Mouse (Mus musculus): ENCODE results near the gene Gm5294.

Gm5294 gene

GRCm38 (mm10) chr5:138848102-138848501, 28.2 kb downstream of the Gm5294 start:
- in situ Hi-C loops (cut with MboI, MseI), result loop anchor here (5.0 kb wide), 2 partner anchors 159 to 329 kb away; no protein-coding TSS in a partner anchor

DNA sequence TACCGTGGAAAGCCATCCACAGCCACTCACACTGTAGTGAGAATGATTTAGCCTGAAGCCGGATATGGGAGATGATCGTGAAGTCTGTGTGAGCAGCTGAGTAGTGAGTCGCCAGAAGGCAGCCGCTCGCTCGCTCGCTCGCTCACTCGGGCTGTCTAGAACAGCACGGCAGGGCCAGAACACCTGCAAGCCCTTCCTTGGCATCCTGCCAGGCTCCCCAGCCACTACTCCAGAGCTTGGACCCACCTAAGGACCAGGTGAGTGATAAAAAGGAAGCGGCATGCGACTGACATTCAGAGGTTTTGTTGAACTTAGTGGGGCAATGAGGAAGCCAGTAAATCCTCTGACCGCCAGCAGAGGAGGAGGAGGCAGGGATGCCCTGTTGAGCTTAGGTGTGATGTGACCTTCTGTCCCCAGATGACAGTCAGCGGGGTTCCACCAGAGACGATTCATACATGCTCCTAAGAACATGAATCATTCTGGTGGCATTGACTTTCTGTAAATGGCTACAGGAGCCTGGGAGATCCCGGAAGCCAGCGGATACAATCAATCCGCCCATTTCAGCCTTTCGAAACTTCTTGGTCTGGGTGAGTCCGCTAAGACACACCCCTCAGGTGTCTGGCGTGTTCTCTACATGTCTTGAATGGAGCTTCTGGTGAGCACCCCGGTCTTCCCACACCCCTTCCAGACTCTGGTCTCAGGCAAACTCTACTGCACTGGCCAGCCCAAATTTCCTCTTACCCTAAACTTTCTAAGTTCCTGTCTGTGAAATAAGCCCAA, 30.0 kb downstream of the Gm5294 start:
- in situ Hi-C loops (cut with MboI, MseI), result loop anchor here (5.0 kb wide), 2 partner anchors 157 to 327 kb away; no protein-coding TSS in a partner anchor

- in situ Hi-C loops (cut with MboI, MseI), result no loop called here
Measured at GRCm38 (mm10) chr5:138850462-138850844, 30.6 kb downstream of the Gm5294 start.

DNA sequence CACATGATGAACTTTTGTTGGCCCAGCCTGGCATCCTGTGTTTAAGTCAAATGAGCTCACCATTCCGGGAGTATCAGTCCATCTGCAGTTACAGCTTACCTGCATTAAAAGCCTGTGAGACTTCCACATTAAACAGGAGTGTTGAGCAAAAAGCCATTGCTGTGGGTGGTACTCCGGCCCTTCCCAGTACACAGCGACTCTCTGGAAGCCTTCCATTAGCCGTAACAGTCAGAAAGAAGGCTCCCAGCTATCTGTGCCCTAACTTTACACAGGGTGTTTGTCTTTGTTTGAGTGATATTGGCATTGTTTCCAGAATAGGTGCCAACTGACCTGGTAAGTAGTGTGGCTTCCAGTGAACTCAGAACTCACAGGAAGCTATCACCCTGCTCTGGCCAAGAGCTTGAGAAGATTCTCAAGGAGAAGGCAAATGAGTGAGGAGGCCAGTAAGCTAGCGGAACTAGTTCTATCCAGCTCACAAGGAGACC, 31.5 kb downstream of the Gm5294 start:
- in situ Hi-C loops (cut with MboI, MseI), result no loop called here

DNA sequence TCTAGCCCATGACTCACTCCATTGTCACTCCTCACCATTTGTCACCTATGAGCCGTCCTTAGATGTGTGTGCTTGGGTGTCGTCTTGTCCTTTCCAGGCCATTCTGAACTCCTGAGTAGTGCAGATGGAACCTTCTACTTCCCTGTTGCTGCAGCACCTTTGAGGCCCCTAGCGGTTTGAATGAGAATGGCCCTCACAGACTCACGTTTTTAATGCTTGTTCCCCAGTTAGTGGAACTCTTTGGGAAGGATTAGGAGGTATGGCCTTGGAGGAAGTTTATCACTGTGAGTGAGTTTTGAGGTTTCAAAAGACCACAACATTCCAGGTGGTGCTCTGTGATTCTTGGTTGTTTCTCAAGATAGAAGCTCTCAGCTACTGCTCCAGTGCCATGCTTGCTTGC, 32.3 kb downstream of the Gm5294 start:
- in situ Hi-C loops (cut with MboI, MseI), result no loop called here

DNA sequence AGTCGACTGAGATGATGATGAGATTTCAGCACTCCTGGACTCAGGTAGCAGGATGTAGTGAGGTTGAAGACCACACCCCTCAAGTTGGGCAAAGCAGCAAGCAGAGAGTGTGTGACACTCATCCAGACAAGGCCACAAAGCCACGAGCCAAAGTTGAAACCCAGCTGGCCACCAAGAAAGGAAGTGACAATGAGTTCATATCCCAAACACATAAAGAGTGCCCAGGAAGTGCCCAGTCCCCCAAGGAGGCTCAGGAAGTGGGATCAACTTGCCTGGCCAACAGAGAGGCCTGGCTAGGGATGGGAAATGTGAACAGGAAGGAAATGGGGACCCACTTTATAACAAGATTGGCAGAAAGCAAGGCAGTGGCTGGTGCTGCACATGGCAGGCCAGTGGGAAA, 33.5 kb downstream of the Gm5294 start:
- in situ Hi-C loops (cut with MboI, MseI), result no loop called here

DNA sequence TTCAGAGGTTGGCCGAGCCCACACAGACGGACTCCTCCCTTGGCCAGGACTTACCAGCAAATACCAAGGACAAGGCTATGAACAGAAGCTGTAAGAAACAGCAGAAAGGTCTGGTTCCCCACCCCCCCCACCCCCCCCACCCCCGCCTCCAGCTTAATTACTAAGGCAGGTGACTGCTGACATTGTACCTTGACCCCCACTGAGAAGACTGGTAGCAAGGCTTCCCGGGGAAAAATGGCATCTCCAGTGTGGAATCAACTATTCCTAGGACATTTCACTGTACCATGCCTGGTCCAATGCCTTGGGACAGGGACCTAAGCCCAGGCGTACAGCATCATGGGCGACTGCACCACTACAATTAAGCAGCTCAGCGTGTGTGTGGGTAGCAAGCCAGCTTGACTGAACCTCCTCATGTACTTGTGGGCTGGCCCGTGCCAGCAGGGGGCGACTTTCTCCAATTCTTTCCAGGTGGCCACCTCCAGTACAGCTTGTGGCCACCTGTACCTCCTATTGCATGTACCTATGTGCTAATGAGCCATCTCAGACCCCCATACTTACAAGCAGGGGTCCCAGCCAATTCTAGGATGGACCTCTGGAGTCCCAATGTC, 37.2 kb downstream of the Gm5294 start:
- in situ Hi-C loops (cut with MboI, MseI), result loop anchor here (5.0 kb wide), 1 partner anchor 225 kb away; no protein-coding TSS in a partner anchor

- in situ Hi-C loops (cut with MboI, MseI), result loop anchor here (5.0 kb wide), 1 partner anchor 224 kb away; no protein-coding TSS in a partner anchor
Measured at GRCm38 (mm10) chr5:138857811-138858251, 38.0 kb downstream of the Gm5294 start.

DNA sequence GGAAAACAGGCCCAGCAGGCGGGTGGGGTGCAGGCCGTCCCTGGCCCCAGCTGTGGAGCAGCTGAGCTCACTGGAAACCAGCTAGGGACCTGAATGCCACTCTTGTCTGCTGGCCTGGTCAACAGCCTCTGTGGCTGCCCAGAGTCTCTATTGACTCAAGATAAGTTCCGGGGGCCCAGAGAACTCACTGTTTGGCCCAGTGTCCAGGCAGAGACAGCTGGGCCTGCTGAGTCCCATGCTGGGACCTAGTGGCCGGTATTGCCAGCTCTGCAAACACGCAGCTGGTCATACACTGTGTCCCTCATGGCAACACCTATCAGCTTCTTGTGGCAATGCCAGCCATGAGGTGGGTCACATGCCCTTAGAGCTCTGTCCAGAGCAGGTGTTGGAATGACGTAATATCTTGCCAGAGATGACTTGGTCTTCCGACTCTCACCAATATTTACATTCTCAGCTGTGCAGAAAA, 43.8 kb downstream of the Gm5294 start:
- in situ Hi-C loops (cut with MboI, MseI), result no loop called here

DNA sequence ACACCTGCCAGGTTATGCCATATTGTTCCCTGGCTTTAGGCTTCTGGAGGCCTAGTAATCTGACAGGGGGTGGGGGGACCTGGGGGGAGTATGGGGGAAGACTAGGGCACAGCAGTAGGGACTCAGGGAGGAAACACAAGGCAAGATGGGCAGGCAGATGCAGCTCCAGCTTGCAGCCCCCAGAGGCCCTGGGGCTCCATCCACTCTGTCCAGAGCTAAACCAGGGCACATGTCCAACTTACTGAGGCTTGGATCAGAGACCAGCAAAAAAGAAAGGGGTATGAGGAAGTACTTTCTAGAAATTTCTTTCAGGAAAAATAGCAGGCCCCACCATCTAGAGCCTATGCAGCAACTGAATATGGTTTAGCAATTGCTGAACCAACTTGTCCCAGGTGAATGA, 44.3 kb downstream of the Gm5294 start:
- in situ Hi-C loops (cut with MboI, MseI), result no loop called here

- in situ Hi-C loops (cut with MboI, MseI), result no loop called here
Measured at GRCm38 (mm10) chr5:138864880-138865279, 45.0 kb downstream of the Gm5294 start.

DNA sequence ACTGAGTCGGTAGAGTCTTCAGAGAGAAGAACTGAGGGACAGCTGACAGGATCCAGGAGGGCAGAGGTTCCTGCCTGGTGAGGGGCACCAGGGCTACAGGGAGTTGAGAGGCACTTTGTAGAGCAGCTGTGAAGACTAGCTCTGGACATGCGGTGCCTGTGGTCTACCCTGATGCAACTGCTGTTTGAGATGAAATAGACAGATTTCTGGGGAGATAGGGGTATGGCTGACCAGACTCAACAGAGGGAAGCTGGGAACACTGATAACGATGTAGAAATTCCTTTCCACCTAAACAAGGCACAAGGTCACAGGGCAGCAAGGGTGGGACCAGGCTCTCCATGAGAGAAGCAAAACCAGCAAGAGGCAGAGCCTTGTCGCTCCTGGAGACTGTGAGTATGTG, 45.8 kb downstream of the Gm5294 start:
- in situ Hi-C loops (cut with MboI, MseI), result no loop called here

Measured in regulatory T cell (primary cell).